Comparison of ENCODE assay signal across 24 mouse cellular contexts in the genomic region with DNA sequence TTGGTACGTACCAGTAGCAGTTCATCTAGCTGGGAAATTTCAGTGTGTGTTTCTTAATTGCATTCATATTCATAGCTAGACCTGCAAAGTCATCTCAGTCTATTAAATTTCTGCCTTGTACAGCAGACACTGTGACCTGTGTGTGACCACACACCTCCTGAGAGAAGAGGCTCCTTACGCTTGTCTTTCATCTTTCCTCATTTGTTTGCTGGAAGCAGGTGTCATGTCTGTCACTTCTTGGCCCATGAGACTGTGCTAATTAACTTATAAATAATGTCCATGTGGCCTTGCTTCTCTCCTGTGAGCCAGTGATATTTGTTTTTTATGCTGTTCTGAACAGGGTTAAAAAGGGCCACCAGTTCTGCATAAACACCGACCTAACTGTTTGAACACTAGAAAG.
DNase-seq lines count a peak whose midpoint lies in the region; ATAC-seq lines count a peak whose summit lies in the region.
"Had no signal": no experiment of that assay in that cellular context is flagged by ENCODE, and none has a peak within 500 bp of the region (broad histone marks: within the 10 kb centered on the region; RNA-seq: fewer than 3 reads in every experiment).

No protein-coding gene starts in this region.

- no peak overlapping the region for H3K4me3 ChIP-seq in hindbrain, embryonic 11.5 days (ENCODE audit: low read depth, low read length)
- H3K4me3 ChIP-seq in hindbrain, embryonic 10.5 days = no peak overlapping the region
- no peak overlapping the region for H3K4me3 ChIP-seq in midbrain, embryonic 13.5 days (replicated peaks)
- H3K4me3 ChIP-seq in midbrain, embryonic 16.5 days (ENCODE audit: low read depth, low read length) = no peak overlapping the region
- H3K4me3 ChIP-seq in forebrain, embryonic 16.5 days (replicated peaks; ENCODE audit: low read length) = no peak overlapping the region
- H3K4me3 ChIP-seq: embryonic facial prominence, embryonic 10.5 days; embryonic facial prominence, embryonic 15.5 days; heart, adult 2 months; heart, embryonic 12.5 days had no signal

- no peak overlapping the region for H3K9ac ChIP-seq in hindbrain, embryonic 11.5 days (ENCODE audit: low read depth, low read length)
- H3K9ac ChIP-seq in midbrain, embryonic 13.5 days (replicated peaks) = no peak overlapping the region
- no peak overlapping the region for H3K9ac ChIP-seq in midbrain, embryonic 16.5 days (ENCODE audit: low read depth, low read length)
- no peak overlapping the region for H3K9ac ChIP-seq in forebrain, embryonic 16.5 days (replicated peaks; ENCODE audit: low read depth, low read length)
- H3K9ac ChIP-seq: embryonic facial prominence, embryonic 15.5 days; heart, embryonic 12.5 days; liver, embryonic 14.5 days had no signal

- H3K27me3 ChIP-seq in hindbrain, embryonic 11.5 days (ENCODE audit: control insufficient read depth, insufficient read depth, low read length) = no peaks in the 10 kb centered on the region
- no peaks in the 10 kb centered on the region for H3K27me3 ChIP-seq in hindbrain, embryonic 10.5 days (ENCODE audit: insufficient read depth, poor library complexity, severe bottlenecking)
- no peaks in the 10 kb centered on the region for H3K27me3 ChIP-seq in midbrain, embryonic 13.5 days
- H3K27me3 ChIP-seq in midbrain, embryonic 16.5 days (ENCODE audit: control insufficient read depth, insufficient read depth, low read depth, low read length) = no peaks in the 10 kb centered on the region
- no peaks in the 10 kb centered on the region for H3K27me3 ChIP-seq in forebrain, embryonic 16.5 days (replicated peaks; ENCODE audit: control insufficient read depth, insufficient read depth, low read length)
- H3K27me3 ChIP-seq: embryonic facial prominence, embryonic 15.5 days; heart, embryonic 12.5 days had no signal

- no peaks in the 10 kb centered on the region for H3K4me1 ChIP-seq in hindbrain, embryonic 11.5 days (replicated peaks; ENCODE audit: control insufficient read depth, insufficient read depth, low read length)
- H3K4me1 ChIP-seq in hindbrain, embryonic 10.5 days (replicated peaks) = no peaks in the 10 kb centered on the region
- H3K4me1 ChIP-seq in midbrain, embryonic 13.5 days (replicated peaks) = no peaks in the 10 kb centered on the region
- no peaks in the 10 kb centered on the region for H3K4me1 ChIP-seq in midbrain, embryonic 16.5 days (ENCODE audit: control insufficient read depth, insufficient read depth, low read length)
- no peaks in the 10 kb centered on the region for H3K4me1 ChIP-seq in forebrain, embryonic 16.5 days (replicated peaks; ENCODE audit: control insufficient read depth, insufficient read depth, low read length)
- H3K4me1 ChIP-seq: embryonic facial prominence, embryonic 10.5 days; embryonic facial prominence, embryonic 15.5 days; heart, embryonic 12.5 days had no signal

- no peak overlapping the region for H3K27ac ChIP-seq in hindbrain, embryonic 11.5 days (ENCODE audit: low read depth, low read length)
- H3K27ac ChIP-seq in hindbrain, embryonic 10.5 days = no peak overlapping the region
- no peak overlapping the region for H3K27ac ChIP-seq in midbrain, embryonic 13.5 days
- no peak overlapping the region for H3K27ac ChIP-seq in midbrain, embryonic 16.5 days (ENCODE audit: low read length)
- H3K27ac ChIP-seq in forebrain, embryonic 16.5 days (ENCODE audit: low read length) = no peak overlapping the region
- H3K27ac ChIP-seq: embryonic facial prominence, embryonic 10.5 days; embryonic facial prominence, embryonic 15.5 days; heart, adult 2 months; liver, embryonic 14.5 days; macrophage had no signal

- no peak for DNase-seq in hindbrain, embryonic 11.5 days (ENCODE audit: low spot score)
- DNase-seq in hindbrain, embryonic 10.5 days (ENCODE audit: low spot score) = no peak
- no peak for DNase-seq in urinary bladder, postnatal 25 days (ENCODE audit: low spot score)
- DNase-seq in frontal cortex, postnatal 10 days (ENCODE audit: low spot score in 2 of 2) = no peak
- DNase-seq: B cell, adult 2 months; cerebellum, adult 8-10 months; heart, adult 2 months; heart, postnatal 4 days; kidney, adult 11 months; kidney, postnatal 25 days; liver; lung, adult 2 months; lung, postnatal 10 days; spleen, adult 18-20 months; thymus, postnatal 14 days had no signal

- WGBS in hindbrain, embryonic 11.5 days = 63% methylated on average over 3 of the region's 3 CpGs
- 66% methylated on average over 3 of the region's 3 CpGs for WGBS in hindbrain, embryonic 10.5 days
- 58% methylated on average over 3 of the region's 3 CpGs for WGBS in midbrain, embryonic 13.5 days
- 54% methylated on average over 3 of the region's 3 CpGs for WGBS in midbrain, embryonic 16.5 days
- 51% methylated on average over 3 of the region's 3 CpGs for WGBS in forebrain, embryonic 16.5 days

- H3K9me3 ChIP-seq in hindbrain, embryonic 11.5 days (ENCODE audit: control insufficient read depth, low read length) = no peaks in the 10 kb centered on the region
- no peaks in the 10 kb centered on the region for H3K9me3 ChIP-seq in hindbrain, embryonic 10.5 days
- H3K9me3 ChIP-seq in midbrain, embryonic 13.5 days = no peaks in the 10 kb centered on the region
- H3K9me3 ChIP-seq in midbrain, embryonic 16.5 days (replicated peaks; ENCODE audit: control insufficient read depth, low read length, poor library complexity, severe bottlenecking) = no peaks in the 10 kb centered on the region
- H3K9me3 ChIP-seq in forebrain, embryonic 16.5 days (ENCODE audit: control insufficient read depth, low read length) = no peaks in the 10 kb centered on the region
- H3K9me3 ChIP-seq: embryonic facial prominence, embryonic 10.5 days; embryonic facial prominence, embryonic 15.5 days; heart, embryonic 12.5 days had no signal

- ATAC-seq in hindbrain, embryonic 11.5 days (ENCODE audit: low FRiP score) = peak; percentile 51
- ATAC-seq in midbrain, embryonic 13.5 days = peak; percentile 43; the same call in 1 of the 2 replicates
- ATAC-seq in midbrain, embryonic 16.5 days = no peak
- peak; percentile 45; the same call in 1 of the 2 replicates for ATAC-seq in forebrain, embryonic 16.5 days
- ATAC-seq: inflammation-experienced regulatory T-cells, adult 6 months had no signal

- H3K4me2 ChIP-seq in hindbrain, embryonic 11.5 days (replicated peaks; ENCODE audit: low read depth, low read length) = no peak overlapping the region
- H3K4me2 ChIP-seq in midbrain, embryonic 13.5 days (replicated peaks) = no peak overlapping the region
- no peak overlapping the region for H3K4me2 ChIP-seq in midbrain, embryonic 16.5 days (ENCODE audit: low read length)
- H3K4me2 ChIP-seq in forebrain, embryonic 16.5 days (ENCODE audit: low read length) = no peak overlapping the region
- H3K4me2 ChIP-seq: embryonic facial prominence, embryonic 15.5 days; heart, embryonic 12.5 days had no signal

- no peaks in the 10 kb centered on the region for H3K36me3 ChIP-seq in hindbrain, embryonic 11.5 days (ENCODE audit: control insufficient read depth, insufficient read depth, low read length)
- H3K36me3 ChIP-seq in hindbrain, embryonic 10.5 days = no peaks in the 10 kb centered on the region
- H3K36me3 ChIP-seq in midbrain, embryonic 13.5 days = no peaks in the 10 kb centered on the region
- H3K36me3 ChIP-seq in midbrain, embryonic 16.5 days (ENCODE audit: control insufficient read depth, insufficient read depth, low read length) = no peaks in the 10 kb centered on the region
- no peaks in the 10 kb centered on the region for H3K36me3 ChIP-seq in forebrain, embryonic 16.5 days (ENCODE audit: control insufficient read depth, insufficient read depth)
- H3K36me3 ChIP-seq: embryonic facial prominence, embryonic 10.5 days; embryonic facial prominence, embryonic 15.5 days; heart, embryonic 12.5 days had no signal
